Mouse (Mus musculus) intestine, postnatal 0 days (tissue): ENCODE measurements around the gene Ifi206. TPM values are rescaled to one million over a fixed set of nuclear protein-coding genes. Genes with fewer than 3 reads are reported as not detected.

Source experiments
- ATAC-seq: fragments of 200-750 bp; cut with Nextera tagmentation; 2 replicates; pipeline ENCODE4 v1.8.0; 2017; ENCODE audit warnings: mild to moderate bottlenecking, moderate TSS enrichment, moderate library complexity
- H3K27ac ChIP-seq: fragments of 300-500 bp; sonication (generic); 2 replicates; pipeline ENCODE4 v1.5.1; 2014; ENCODE audit warnings: mild to moderate bottlenecking, low read depth, low read length, moderate library complexity
- H3K27me3 ChIP-seq: fragments of 300-500 bp; sonication (generic); replicated peaks from 2 replicates; pipeline ENCODE4 v1.6.1; 2014; ENCODE audit warnings: low read length, mixed read lengths; ENCODE audit not compliant: control insufficient read depth, insufficient read depth
- H3K36me3 ChIP-seq: fragments of 300-500 bp; sonication (generic); 2 replicates; pipeline ENCODE4 v1.6.1; 2014; ENCODE audit warnings: mild to moderate bottlenecking, moderate library complexity; ENCODE audit not compliant: control insufficient read depth, insufficient read depth
- H3K4me1 ChIP-seq: fragments of 300-500 bp; sonication (generic); replicated peaks from 2 replicates; pipeline ENCODE4 v1.6.1; 2014; ENCODE audit warnings: antibody characterized with exemption, low read length, mixed read lengths; ENCODE audit not compliant: control insufficient read depth, insufficient read depth
- H3K4me2 ChIP-seq: fragments of 300-500 bp; sonication (generic); replicated peaks from 2 replicates; pipeline ENCODE4 v1.6.1; 2014; ENCODE audit warnings: low read depth, mild to moderate bottlenecking, moderate library complexity
- H3K4me3 ChIP-seq: fragments of 300-500 bp; sonication (generic); 2 replicates; pipeline ENCODE4 v1.5.1; 2014; ENCODE audit warnings: low read depth, low read length
- H3K9ac ChIP-seq: fragments of 300-500 bp; sonication (generic); 2 replicates; pipeline ENCODE4 v1.6.1; 2014; ENCODE audit warnings: mild to moderate bottlenecking, low read depth, low read length
- H3K9me3 ChIP-seq: fragments of 300-500 bp; sonication (generic); 2 replicates; pipeline ENCODE4 v1.6.1; 2016; ENCODE audit warnings: mixed run types; ENCODE audit not compliant: control insufficient read depth
- CTCF ChIP-seq: sonication (generic); IDR thresholded peaks from 2 replicates; pipeline ENCODE4 v1.5.1; 2016; ENCODE audit warnings: low read depth, mild to moderate bottlenecking, control low read depth, antibody characterized with exemption, moderate library complexity
- whole genome bisulfite sequencing: fragments of 180-500 bp; shearing (Covaris S2); extraction: QIAGEN DNeasy Blood & Tissue Kit; methylation state at CpG from one replicate; pipeline ENCODE4 v1.1.7; 2014; 5-methylcytosine and 5-hydroxymethylcytosine counted together
- polyA plus RNA-seq: library from polyadenylated mRNA; unstranded; fragments of >200 nt; fragmentation: Nextera tagmentation; extraction: Ambion mirVana; gene quantifications from 2 replicates; pipeline ENCODE4 v1.2.1, GENCODE M21; 2015

Gene Ifi206
- polyA plus RNA-seq, 1 experiment from 2014 or later: 0.16 TPM

DNA sequence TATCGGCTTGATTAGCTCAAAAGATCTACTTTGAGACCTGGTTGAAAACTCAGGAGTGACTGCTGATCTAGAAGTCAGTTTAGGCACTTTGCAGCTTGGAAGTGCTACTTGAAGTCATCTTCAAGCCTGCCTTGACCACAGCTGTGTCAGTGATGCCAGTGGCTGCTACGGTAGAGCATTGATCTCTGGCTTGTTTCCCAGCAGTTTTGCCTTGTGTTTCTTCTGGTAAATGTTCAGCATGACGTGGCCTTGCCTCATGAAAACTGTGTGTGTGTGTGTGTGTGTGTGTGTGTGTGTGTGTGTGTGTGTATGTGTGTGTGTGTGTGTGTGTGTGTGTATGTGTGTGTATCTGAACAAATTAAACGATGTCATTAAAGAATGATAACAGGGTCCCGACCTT, 34.1 kb downstream of the Ifi206 start:
- H3K4me1 ChIP-seq: no peaks in the 10 kb centered on the region
- no peak overlapping the region for H3K9ac ChIP-seq
- H3K27me3 ChIP-seq: no peaks in the 10 kb centered on the region
- ATAC-seq: no peak
- H3K36me3 ChIP-seq: no peaks in the 10 kb centered on the region
- no peak for TF ChIP-seq CTCF
- no peak overlapping the region for H3K4me2 ChIP-seq
- 79% methylated on average over 5 of the region's 5 CpGs for WGBS
- no peaks in the 10 kb centered on the region for H3K9me3 ChIP-seq
- no peak overlapping the region for H3K27ac ChIP-seq
- no peak overlapping the region for H3K4me3 ChIP-seq

DNA sequence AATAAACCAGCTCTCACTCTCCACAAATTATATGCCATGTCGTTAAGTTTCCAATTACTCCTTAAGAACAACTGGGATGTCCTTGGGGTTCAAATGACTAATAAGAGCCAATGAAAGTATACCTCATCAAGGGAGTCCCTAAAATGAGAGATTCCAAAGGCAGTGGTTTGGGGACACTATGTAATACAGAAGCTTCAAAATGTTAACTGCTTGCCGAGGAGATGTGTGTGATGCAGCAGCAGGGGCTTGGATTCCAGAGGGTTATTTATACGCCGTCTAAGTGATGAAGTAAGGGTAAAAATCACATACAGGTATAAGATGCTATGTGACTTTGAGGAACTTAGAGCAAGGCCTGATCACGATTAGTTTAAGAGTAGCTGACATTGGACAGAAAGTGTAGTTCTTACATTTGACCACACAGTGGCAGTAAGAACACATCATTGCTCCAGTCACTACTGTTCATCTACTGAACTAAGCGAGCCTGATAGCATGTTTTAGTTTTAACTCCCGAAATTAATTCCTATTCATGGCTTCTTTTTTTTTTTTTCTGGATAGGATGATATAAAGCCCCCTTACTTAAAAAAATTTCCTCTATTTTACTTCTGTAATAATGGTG, 34.6 kb downstream of the Ifi206 start:
- ATAC-seq: no peak
- Histone ChIP-seq H3K4me3 (no peak overlapping the region), H3K4me2 (no peak overlapping the region), H3K4me1 (no peaks in the 10 kb centered on the region), H3K36me3 (no peaks in the 10 kb centered on the region), H3K27me3 (no peaks in the 10 kb centered on the region), H3K27ac (no peak overlapping the region), H3K9ac (no peak overlapping the region), H3K9me3 (no peaks in the 10 kb centered on the region)
- 43% methylated on average over 7 of the region's 7 CpGs for WGBS
- peak; percentile 87 for TF ChIP-seq CTCF

DNA sequence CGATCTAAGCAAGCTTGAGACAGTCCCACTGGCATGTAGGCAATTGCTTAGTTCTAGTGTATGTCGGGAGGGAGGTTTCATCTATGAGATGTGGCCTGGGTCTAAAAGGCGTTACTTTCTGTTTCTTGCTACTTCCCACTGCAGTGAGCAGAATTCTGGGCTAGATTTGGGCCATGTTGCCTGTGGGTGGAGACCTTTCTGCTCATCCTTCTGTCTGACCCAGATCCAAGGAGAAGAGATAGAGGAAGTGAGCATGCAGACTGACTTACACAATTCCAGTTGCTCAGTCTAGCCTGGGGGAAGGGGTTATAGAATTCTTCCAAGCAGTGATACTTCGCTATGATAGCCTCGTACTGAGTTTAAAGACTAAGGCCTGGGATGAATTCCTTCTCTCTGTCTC, 39.2 kb downstream of the Ifi206 start:
- H3K4me1 ChIP-seq: no peaks in the 10 kb centered on the region
- H3K27ac ChIP-seq: no peak overlapping the region
- H3K9ac ChIP-seq: no peak overlapping the region
- no peak overlapping the region for H3K4me2 ChIP-seq
- H3K27me3 ChIP-seq: no peaks in the 10 kb centered on the region
- no peak for TF ChIP-seq CTCF
- ATAC-seq: no peak
- H3K4me3 ChIP-seq: no peak overlapping the region
- no peaks in the 10 kb centered on the region for H3K36me3 ChIP-seq
- 95% methylated on average over 5 of the region's 5 CpGs for WGBS
- H3K9me3 ChIP-seq: no peaks in the 10 kb centered on the region

DNA sequence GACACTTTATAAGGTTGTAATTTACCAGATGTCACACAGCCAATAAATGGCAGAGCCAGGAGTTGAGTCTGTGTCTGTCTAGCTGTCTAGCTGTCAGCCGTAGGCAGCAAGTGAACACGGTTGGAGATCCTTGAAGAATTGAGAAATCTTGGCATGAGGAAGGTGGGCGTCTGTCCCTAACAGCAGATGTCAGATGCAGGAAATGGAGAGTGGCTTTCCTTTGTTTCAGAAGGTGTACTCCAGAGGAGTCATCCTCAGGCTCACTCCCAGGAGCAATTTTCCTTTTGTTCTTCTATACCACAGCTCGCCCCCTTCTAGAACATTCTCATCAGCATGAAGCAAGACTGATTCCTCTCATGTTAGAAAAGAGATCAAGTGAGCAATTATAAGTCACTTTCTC, 40.2 kb downstream of the Ifi206 start:
- 90% methylated on average over 4 of the region's 4 CpGs for WGBS
- no peak overlapping the region for H3K4me2 ChIP-seq
- TF ChIP-seq CTCF: no peak
- no peaks in the 10 kb centered on the region for H3K27me3 ChIP-seq
- no peaks in the 10 kb centered on the region for H3K9me3 ChIP-seq
- ATAC-seq: no peak
- no peak overlapping the region for H3K27ac ChIP-seq
- H3K9ac ChIP-seq: no peak overlapping the region
- H3K4me3 ChIP-seq: no peak overlapping the region
- no peaks in the 10 kb centered on the region for H3K4me1 ChIP-seq
- no peaks in the 10 kb centered on the region for H3K36me3 ChIP-seq

DNA sequence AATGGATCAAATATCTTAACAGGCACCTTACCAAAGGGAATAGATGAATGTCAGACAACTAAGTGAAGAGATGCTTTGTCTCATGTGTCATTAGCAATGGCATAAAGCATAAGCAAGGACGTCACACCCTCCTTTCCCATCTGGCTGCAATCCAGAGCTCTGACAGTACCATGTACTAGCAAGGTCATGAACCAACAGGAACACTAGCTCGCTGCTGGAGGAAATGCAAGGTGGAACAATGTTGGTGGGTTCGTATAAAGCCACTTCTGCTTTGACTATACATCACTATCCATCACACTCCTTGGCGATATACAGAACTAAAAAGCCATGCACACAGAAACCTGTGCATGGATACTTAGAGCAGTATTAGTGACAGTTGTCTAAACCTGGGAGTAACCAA, 43.8 kb downstream of the Ifi206 start:
- no peak overlapping the region for H3K4me3 ChIP-seq
- no peaks in the 10 kb centered on the region for H3K9me3 ChIP-seq
- 52% methylated on average over 4 of the region's 4 CpGs for WGBS
- H3K36me3 ChIP-seq: no peaks in the 10 kb centered on the region
- ATAC-seq: no peak
- H3K9ac ChIP-seq: no peak overlapping the region
- H3K27ac ChIP-seq: no peak overlapping the region
- no peaks in the 10 kb centered on the region for H3K4me1 ChIP-seq
- TF ChIP-seq CTCF: no peak
- H3K4me2 ChIP-seq: no peak overlapping the region
- H3K27me3 ChIP-seq: no peaks in the 10 kb centered on the region

DNA sequence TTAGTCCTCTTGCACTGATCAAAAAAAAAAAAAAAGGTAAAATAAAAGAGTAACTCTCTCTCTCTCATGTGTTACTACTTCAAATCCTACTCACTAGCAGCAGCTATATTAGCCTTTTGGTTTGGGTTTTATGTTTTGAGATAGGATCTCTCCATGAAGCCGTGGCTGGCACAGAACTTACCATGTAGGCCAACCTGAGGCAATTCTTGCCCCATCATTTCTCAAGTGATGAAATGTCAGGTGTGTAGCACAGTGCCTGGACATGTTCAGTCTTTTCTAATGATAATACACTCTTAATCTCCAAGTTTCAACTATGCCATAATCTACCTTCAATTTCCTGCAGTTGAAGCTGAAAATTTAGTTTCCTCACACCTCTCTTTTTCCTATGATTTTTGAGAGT, 47.8 kb downstream of the Ifi206 start:
- no peaks in the 10 kb centered on the region for H3K4me1 ChIP-seq
- H3K4me3 ChIP-seq: no peak overlapping the region
- no peaks in the 10 kb centered on the region for H3K27me3 ChIP-seq
- H3K4me2 ChIP-seq: no peak overlapping the region
- no peak overlapping the region for H3K9ac ChIP-seq
- H3K9me3 ChIP-seq: no peaks in the 10 kb centered on the region
- TF ChIP-seq CTCF: no peak
- no peak overlapping the region for H3K27ac ChIP-seq
- ATAC-seq: no peak
- 81% methylated on average over 1 of the region's 1 CpGs for WGBS
- H3K36me3 ChIP-seq: no peaks in the 10 kb centered on the region

DNA sequence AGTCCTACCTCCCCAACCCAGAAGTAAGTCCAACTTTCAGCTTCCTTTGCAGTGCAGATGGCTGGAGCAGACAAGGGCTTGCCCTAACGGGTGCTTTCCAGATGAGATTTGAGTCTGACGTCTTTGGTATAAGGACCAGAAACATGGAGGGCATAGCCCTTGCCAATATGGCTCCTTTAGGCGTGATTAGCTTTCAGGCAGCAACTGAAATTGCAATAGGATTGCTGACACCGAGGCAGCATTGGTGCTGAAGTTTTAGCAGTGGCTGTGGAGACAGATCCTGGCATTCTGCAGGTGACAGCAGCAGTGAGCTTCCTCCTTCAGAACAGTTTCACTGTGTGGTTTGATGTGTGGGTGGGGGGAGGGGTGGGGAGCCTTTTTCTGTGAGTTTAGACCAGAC, 49.6 kb downstream of the Ifi206 start:
- Histone ChIP-seq H3K4me1 (no peaks in the 10 kb centered on the region), H3K27ac (no peak overlapping the region), H3K9me3 (no peaks in the 10 kb centered on the region), H3K27me3 (no peaks in the 10 kb centered on the region), H3K36me3 (no peaks in the 10 kb centered on the region), H3K9ac (no peak overlapping the region), H3K4me2 (no peak overlapping the region), H3K4me3 (no peak overlapping the region)
- no peak for TF ChIP-seq CTCF
- ATAC-seq: no peak
- 68% methylated on average over 4 of the region's 4 CpGs for WGBS
